Mouse (Mus musculus) Patski (cell line): ENCODE measurements around the gene Cbfa2t3. TPM values are rescaled to one million over a fixed set of nuclear protein-coding genes. Genes with fewer than 3 reads are reported as not detected.
"Not testable (repeated sequence)": the region's sequence is repeated elsewhere in the genome, so short reads cannot be mapped to it uniquely, and the experiment has no call there.

Experiments used
- ATAC-seq: fragments of 100-300 bp; one replicate; pipeline ENCODE4 v1.8.0; 2021
- CTCF ChIA-PET: fragments of 350-600 bp; sonication (Branson Sonifier 250); formaldehyde crosslinking; loops from one replicate; lab custom pipeline; 2022; ENCODE audit warnings: inconsistent platforms; lab: Charles Lee
- POLR2A ChIA-PET: fragments of 350-600 bp; sonication (Branson Sonifier 250); formaldehyde crosslinking; loops from one replicate; lab custom pipeline; 2022; ENCODE audit warnings: antibody characterized with exemption, inconsistent platforms; lab: Charles Lee
- DNase-seq: peaks from one replicate; pipeline ENCODE4 v3.0.0-alpha.2; 2011; ENCODE audit warnings: low read depth, low spot score
- H3K27me3 ChIP-seq: fragments of 371-371 bp; one replicate; pipeline ENCODE4 v1.5.1; 2021
- CTCF ChIP-seq: fragments of 100-300 bp; IDR thresholded peaks from one replicate; pipeline ENCODE4 v1.5.1; 2021
- in situ Hi-C: fragments of 300-500 bp; cut with MboI; formaldehyde crosslinking; loops from 3 replicates; pipeline ENCODE4 v1.11.1; 2018; ENCODE audit warnings: low pct_unique_long_range_greater_than_20kb, mixed read lengths
- polyA plus RNA-seq: library from polyadenylated mRNA; unstranded; gene quantifications from one replicate; pipeline ENCODE4 v1.2.3, GENCODE M21; 2021

Cbfa2t3 gene
- polyA plus RNA-seq, 1 experiment from 2014 or later, result 0.26 TPM

DNA sequence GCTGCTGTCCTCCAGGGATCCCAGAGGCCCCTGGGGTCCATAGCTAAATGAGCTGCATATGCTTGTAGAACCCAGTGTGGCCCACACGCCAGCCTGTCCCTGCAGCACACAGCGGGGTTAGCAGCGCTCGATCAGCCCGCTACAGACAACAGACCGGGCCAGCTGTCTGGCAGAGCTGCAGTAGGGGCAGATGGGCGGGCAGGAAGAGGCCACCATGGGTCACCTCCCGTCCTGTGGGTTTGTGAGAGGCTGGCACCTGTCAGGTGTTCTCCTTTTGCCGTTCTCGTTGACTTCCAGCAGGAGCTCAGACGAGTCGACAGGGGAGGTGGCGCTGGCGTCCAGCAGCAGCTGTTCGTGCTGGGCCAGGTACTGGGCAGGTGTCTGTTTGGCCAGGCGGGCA is 60.3 kb downstream of the Cbfa2t3 start:
- TF ChIP-seq CTCF, result no peak
- H3K27me3 ChIP-seq, result peaks cover 4% of the 10 kb centered on the region
- DNase-seq, result no peak
- ChIA-PET CTCF (no interaction called here), POLR2A (no interaction called here)
- no peak for ATAC-seq
- in situ Hi-C loops, result no loop called here

DNA sequence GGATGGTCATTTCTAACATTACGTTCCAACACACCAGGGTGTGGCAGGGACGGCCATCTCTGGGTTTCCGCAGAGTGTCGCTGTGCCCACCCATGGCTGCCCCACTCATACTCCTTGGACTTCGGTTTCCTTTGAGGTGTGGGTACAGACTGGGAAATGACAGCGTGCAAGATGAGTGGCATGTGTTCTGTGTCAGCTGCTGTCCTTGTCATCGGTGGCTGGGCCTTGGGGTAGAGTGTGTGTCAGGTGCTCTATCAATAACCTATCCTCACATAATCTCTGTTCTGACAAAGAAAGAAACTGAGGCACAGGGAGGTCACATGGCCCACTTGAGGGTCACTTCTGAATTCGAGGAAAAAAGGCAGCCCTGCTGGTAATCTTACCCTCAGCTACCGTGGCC is 61.7 kb downstream of the Cbfa2t3 start:
- ATAC-seq (no peak), DNase-seq (no peak)
- POLR2A ChIA-PET, result no interaction called here
- CTCF ChIA-PET, result no interaction called here
- H3K27me3 ChIP-seq, result peaks cover 4% of the 10 kb centered on the region
- in situ Hi-C loops, result no loop called here
- TF ChIP-seq CTCF, result no peak

DNA sequence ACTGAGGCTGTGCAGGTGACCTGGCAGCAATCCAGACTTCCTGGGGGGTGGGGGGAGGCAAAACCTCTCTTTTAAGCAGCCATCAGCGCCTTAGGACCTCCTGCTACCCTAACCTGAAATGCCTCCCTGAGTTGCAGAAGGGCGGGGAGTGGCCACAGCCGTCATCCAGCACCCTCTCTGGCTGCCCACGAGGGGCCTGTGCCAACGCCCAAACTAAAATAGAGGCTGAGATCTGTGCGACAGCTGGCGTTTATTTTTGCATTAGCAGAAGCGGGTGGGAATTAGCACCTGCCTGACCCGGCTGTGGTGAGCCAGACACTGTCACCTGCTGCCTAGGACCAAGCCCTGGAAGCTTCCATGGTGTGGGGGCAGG is 62.1 kb downstream of the Cbfa2t3 start:
- no peak for TF ChIP-seq CTCF
- DNase-seq (no peak), ATAC-seq (no peak)
- CTCF ChIA-PET, result no interaction called here
- in situ Hi-C loops, result no loop called here
- POLR2A ChIA-PET, result no interaction called here
- H3K27me3 ChIP-seq, result peaks cover 4% of the 10 kb centered on the region

- H3K27me3 ChIP-seq, result peaks cover 4% of the 10 kb centered on the region
- no peak for DNase-seq
- ChIA-PET CTCF (no interaction called here), POLR2A (interaction anchor here (0.7 kb wide), 1 partner anchor 365 kb away, joined by 3 read pairs; no protein-coding TSS in a partner anchor)
- in situ Hi-C loops, result no loop called here
- ATAC-seq, result no peak
- TF ChIP-seq CTCF, result no peak
Measured at GRCm38 (mm10) chr8:122635878-122636802, 62.8 kb downstream of the Cbfa2t3 start.

GRCm38 (mm10) chr8:122633205-122633604 is 65.7 kb downstream of the Cbfa2t3 start:
- in situ Hi-C loops, result no loop called here
- CTCF ChIA-PET, result no interaction called here
- POLR2A ChIA-PET, result no interaction called here
- DNase-seq, result no peak
- ATAC-seq, result no peak
- H3K27me3 ChIP-seq, result peaks cover 18% of the 10 kb centered on the region
- no peak for TF ChIP-seq CTCF

DNA sequence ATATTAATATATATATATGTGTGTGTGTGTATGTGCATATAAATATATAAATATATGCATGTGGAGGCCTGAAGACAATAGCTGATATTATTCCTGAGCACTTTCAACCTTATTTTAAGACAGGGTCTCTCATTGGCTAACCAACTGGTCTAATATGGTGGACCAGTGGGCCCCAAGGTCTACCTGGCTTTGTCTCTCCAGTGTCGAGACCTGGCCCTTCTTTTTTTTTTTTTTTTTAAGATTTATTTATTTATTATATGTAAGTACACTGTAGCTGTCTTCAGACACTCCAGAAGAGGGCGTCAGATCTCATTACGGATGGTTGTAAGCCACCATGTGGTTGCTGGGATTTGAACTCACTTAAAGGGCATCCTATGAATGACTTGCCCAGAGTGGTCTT is 66.8 kb downstream of the Cbfa2t3 start:
- peaks cover 18% of the 10 kb centered on the region for H3K27me3 ChIP-seq
- in situ Hi-C loops, ATAC-seq, DNase-seq, POLR2A ChIA-PET: not testable (repeated sequence)
- CTCF ChIA-PET, result interaction anchor here (1.2 kb wide), 2 partner anchors 10 to 11 kb away, joined by 3 read pairs; no protein-coding TSS in a partner anchor

DNA sequence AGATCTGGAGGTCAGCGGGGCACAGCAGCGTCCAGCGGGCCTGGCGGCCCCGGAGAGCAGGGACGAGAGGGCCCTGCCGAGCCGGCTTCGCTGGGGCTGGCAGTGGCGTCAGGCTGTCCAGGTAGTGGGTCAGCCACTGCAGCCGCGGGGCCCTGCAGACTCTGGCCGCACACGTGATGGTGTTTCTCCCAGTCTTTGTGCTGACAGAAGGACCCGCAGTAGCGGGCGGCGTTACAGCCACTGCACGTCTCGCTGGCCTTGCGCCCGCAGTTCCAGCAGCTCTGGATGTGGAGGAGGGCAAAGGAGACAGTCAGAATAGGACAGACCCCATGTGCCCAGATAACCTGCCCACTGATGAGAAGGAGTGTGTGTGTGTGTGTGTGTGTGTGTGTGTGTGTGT is 68.2 kb downstream of the Cbfa2t3 start:
- CTCF ChIA-PET, result interaction anchor here (1.2 kb wide), 1 partner anchor 11 kb away, joined by 3 read pairs; no protein-coding TSS in a partner anchor
- POLR2A ChIA-PET, result no interaction called here
- H3K27me3 ChIP-seq, result peaks cover 18% of the 10 kb centered on the region
- DNase-seq, result no peak
- TF ChIP-seq CTCF, result no peak
- in situ Hi-C loops, result no loop called here
- ATAC-seq, result no peak

- no peak for ATAC-seq
- no peak for DNase-seq
- peaks cover 18% of the 10 kb centered on the region for H3K27me3 ChIP-seq
- no peak for TF ChIP-seq CTCF
- ChIA-PET CTCF (no interaction called here), POLR2A (no interaction called here)
- in situ Hi-C loops, result no loop called here
Measured at GRCm38 (mm10) chr8:122629388-122629787, 69.5 kb downstream of the Cbfa2t3 start.

DNA sequence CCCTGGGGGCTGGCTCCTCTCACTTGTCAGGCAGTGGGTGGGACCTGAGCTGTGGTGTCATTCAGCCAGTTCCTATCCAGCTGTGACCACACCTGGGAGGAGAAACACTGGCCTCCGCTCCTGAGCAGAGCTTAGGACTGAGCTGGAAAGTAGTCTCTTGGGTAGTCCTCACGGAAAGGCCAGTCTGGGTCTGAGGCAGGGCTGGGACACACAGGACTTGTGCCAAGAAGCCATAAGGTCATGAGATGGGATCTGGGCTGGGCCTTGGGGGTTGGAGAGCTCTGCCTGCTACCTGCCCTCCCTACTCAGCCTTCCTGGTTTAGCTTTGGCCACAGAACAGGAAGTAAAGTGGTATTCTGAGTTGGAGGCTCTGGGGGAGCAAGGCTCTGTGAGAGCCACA is 72.0 kb downstream of the Cbfa2t3 start:
- no peak for ATAC-seq

GRCm38 (mm10) chr8:122625811-122626210 is 73.1 kb downstream of the Cbfa2t3 start:
- ATAC-seq, result no peak
- H3K27me3 ChIP-seq, result peaks cover 13% of the 10 kb centered on the region
- DNase-seq, result no peak
- in situ Hi-C loops, result no loop called here
- TF ChIP-seq CTCF, result no peak
- POLR2A ChIA-PET, result no interaction called here
- CTCF ChIA-PET, result interaction anchor here (1.4 kb wide), 1 partner anchor 15 kb away, joined by 5 read pairs; no protein-coding TSS in a partner anchor

More for the DNA sequence above, 72.0 kb downstream of the Cbfa2t3 start:
- ChIA-PET CTCF (no interaction called here), POLR2A (no interaction called here)
- in situ Hi-C loops, result no loop called here
- H3K27me3 ChIP-seq, result peaks cover 14% of the 10 kb centered on the region
- no peak for TF ChIP-seq CTCF
- no peak for DNase-seq

GRCm38 (mm10) chr8:122624653-122625052 is 74.3 kb downstream of the Cbfa2t3 start:
- ChIA-PET CTCF (no interaction called here), POLR2A (no interaction called here)
- no peak for TF ChIP-seq CTCF
- DNase-seq (no peak), ATAC-seq (no peak)
- in situ Hi-C loops, result no loop called here
- peaks cover 4% of the 10 kb centered on the region for H3K27me3 ChIP-seq
